Mouse (Mus musculus): ENCODE results near the gene Numa1. TPM values are rescaled to one million over a fixed set of nuclear protein-coding genes. Genes with fewer than 3 reads are reported as not detected.
"Not testable (repeated sequence)": the region's sequence is repeated elsewhere in the genome, so short reads cannot be mapped to it uniquely, and the experiment has no call there.

Numa1 gene
- polyA plus RNA-seq, 1 experiment, result 160 TPM

DNA sequence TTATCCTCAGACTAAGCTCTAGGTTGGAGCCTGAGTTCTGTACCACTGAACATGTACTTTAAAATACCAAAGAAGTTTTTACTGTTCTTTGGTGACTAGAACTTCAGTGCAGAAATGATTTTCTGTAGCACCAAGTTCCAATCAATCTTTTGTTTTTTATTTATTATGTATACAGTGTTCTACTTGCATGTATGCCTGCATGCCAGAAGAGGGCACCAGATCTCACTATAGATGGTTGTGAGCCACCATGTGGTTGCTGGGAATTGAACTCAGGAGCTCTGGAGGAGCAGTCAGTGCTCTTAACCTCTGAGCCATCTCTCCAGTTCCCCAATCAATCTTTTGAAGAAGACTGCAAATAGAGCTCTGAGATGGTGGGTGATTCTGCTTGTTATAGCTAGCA, 8.0 kb upstream of the Numa1 start:
- not testable (repeated sequence) for H3K9me3 ChIP-seq (replicated peaks; ENCODE audit: control insufficient read depth, insufficient read depth, low read length, poor library complexity, severe bottlenecking); H3K4me3 ChIP-seq (ENCODE audit: low read depth, low read length); H3K36me3 ChIP-seq (ENCODE audit: control insufficient read depth, insufficient read depth, low read length, poor library complexity, severe bottlenecking); H3K27me3 ChIP-seq (ENCODE audit: control insufficient read depth, insufficient read depth, low read length, poor library complexity, severe bottlenecking); H3K27ac ChIP-seq (ENCODE audit: insufficient read depth, low read length); H3K9ac ChIP-seq (ENCODE audit: low read depth, poor library complexity, severe bottlenecking); H3K4me1 ChIP-seq (ENCODE audit: control insufficient read depth, insufficient read depth, low read length)
- peak; percentile 7 for TF ChIP-seq CTCF (IDR thresholded peaks at IDR 0.05; ENCODE audit: low read depth, low read length)

DNA sequence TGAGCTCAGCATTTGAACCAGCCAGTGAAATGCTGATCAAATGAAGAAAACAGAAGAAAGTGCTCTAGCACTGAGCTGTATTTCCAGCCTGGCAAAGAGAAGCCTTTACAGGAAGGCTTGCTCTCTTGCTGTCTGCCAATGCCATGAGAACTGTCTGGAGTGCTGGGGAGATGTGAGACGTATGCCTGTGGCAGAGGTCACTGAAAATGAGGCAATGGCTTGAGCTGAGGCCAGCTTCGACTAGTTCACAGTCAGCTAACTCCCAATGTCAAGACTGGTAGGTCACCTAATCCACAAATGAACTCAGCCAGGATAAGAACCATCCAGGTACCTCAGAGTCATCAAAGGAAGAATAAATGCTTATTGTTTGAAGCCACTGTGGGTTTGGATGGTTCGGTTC, 5.8 kb upstream of the Numa1 start:
- Histone ChIP-seq H3K27ac (ENCODE audit: insufficient read depth, low read length) (0 out of 2 replicates have a peak overlapping the region, but pooled peaks have one; percentile 32), H3K4me3 (ENCODE audit: low read depth, low read length) (no peak overlapping the region), H3K27me3 (ENCODE audit: control insufficient read depth, insufficient read depth, low read length, poor library complexity, severe bottlenecking) (no peaks in the 10 kb centered on the region), H3K9me3 (replicated peaks; ENCODE audit: control insufficient read depth, insufficient read depth, low read length, poor library complexity, severe bottlenecking) (no peaks in the 10 kb centered on the region), H3K36me3 (ENCODE audit: control insufficient read depth, insufficient read depth, low read length, poor library complexity, severe bottlenecking) (no peaks in the 10 kb centered on the region), H3K9ac (ENCODE audit: low read depth, poor library complexity, severe bottlenecking) (no peak overlapping the region), H3K4me1 (ENCODE audit: control insufficient read depth, insufficient read depth, low read length) (no peaks in the 10 kb centered on the region)
- TF ChIP-seq POLR2A (IDR thresholded peaks at IDR 0.05; ENCODE audit: insufficient read depth, low read length) (no peak), CTCF (IDR thresholded peaks at IDR 0.05; ENCODE audit: low read depth, low read length) (no peak), EP300 (IDR thresholded peaks at IDR 0.05; ENCODE audit: insufficient read depth, low read depth, low read length) (no peak)

DNA sequence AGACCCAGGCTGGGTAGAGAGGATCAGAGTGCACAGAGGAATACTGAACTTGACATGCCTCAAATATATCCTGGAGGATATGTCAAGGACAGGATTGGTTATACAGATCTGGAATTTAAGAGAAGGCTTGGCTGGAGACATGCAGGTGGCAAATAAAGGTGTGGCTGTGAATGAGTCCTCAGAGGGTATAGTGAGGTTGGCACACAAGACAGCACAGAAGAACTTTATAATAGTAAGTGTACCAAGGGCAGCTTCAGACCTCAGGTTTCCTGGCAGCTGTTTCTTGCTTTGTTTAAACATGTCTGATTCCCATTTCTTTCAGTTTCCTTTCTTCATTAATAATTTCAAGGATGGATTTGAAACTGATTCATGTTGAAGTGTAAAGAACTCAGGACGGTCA, 1.4 kb upstream of the Numa1 start:
- Histone ChIP-seq H3K27ac (ENCODE audit: insufficient read depth, low read length) (no peak overlapping the region), H3K9ac (ENCODE audit: low read depth, poor library complexity, severe bottlenecking) (peak overlapping the region; percentile 87; the same call in 1 of the 2 replicates), H3K27me3 (ENCODE audit: control insufficient read depth, insufficient read depth, low read length, poor library complexity, severe bottlenecking) (no peaks in the 10 kb centered on the region), H3K36me3 (ENCODE audit: control insufficient read depth, insufficient read depth, low read length, poor library complexity, severe bottlenecking) (0 out of 2 replicates have a peak, but pooled peaks cover 3% of the 10 kb centered on the region), H3K4me3 (ENCODE audit: low read depth, low read length) (no peak overlapping the region), H3K9me3 (replicated peaks; ENCODE audit: control insufficient read depth, insufficient read depth, low read length, poor library complexity, severe bottlenecking) (no peaks in the 10 kb centered on the region), H3K4me1 (ENCODE audit: control insufficient read depth, insufficient read depth, low read length) (no peaks in the 10 kb centered on the region)
- TF ChIP-seq EP300 (IDR thresholded peaks at IDR 0.05; ENCODE audit: insufficient read depth, low read depth, low read length) (no peak), CTCF (IDR thresholded peaks at IDR 0.05; ENCODE audit: low read depth, low read length) (no peak), POLR2A (IDR thresholded peaks at IDR 0.05; ENCODE audit: insufficient read depth, low read length) (no peak)

DNA sequence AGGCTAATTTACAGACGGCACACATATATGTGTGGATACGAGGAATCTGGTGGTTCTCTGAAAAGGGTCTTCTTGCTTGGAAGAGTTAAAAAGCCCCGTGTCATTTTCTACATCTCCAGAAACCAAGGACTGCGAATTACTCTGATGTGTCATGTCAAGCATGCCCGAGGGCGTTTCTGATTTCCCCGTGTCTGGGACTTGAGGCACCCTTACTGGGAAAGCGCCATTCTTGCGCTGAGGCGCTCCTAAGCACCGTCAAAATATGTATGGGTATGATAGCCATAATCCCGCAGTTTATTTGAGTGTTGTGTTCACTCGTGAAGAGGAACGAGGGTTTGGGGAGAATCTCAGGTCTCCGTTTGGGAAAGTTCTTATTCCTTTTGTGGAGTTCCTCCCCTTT, 611 bp upstream of the Numa1 start:
- H3K27ac ChIP-seq (ENCODE audit: insufficient read depth, low read length), result peak overlapping the region; percentile 67
- H3K27me3 ChIP-seq (ENCODE audit: control insufficient read depth, insufficient read depth, low read length, poor library complexity, severe bottlenecking), result no peaks in the 10 kb centered on the region
- no peaks in the 10 kb centered on the region for H3K9me3 ChIP-seq (replicated peaks; ENCODE audit: control insufficient read depth, insufficient read depth, low read length, poor library complexity, severe bottlenecking)
- H3K36me3 ChIP-seq (ENCODE audit: control insufficient read depth, insufficient read depth, low read length, poor library complexity, severe bottlenecking), result 0 out of 2 replicates have a peak, but pooled peaks cover 3% of the 10 kb centered on the region
- H3K4me1 ChIP-seq (ENCODE audit: control insufficient read depth, insufficient read depth, low read length), result no peaks in the 10 kb centered on the region
- TF ChIP-seq CTCF (IDR thresholded peaks at IDR 0.05; ENCODE audit: low read depth, low read length), result no peak
- TF ChIP-seq POLR2A (IDR thresholded peaks at IDR 0.05; ENCODE audit: insufficient read depth, low read length), result no peak
- no peak for TF ChIP-seq EP300 (IDR thresholded peaks at IDR 0.05; ENCODE audit: insufficient read depth, low read depth, low read length)
- H3K4me3 ChIP-seq (ENCODE audit: low read depth, low read length), result peak overlapping the region; percentile 94
- H3K9ac ChIP-seq (ENCODE audit: low read depth, poor library complexity, severe bottlenecking), result peak overlapping the region; percentile 87

DNA sequence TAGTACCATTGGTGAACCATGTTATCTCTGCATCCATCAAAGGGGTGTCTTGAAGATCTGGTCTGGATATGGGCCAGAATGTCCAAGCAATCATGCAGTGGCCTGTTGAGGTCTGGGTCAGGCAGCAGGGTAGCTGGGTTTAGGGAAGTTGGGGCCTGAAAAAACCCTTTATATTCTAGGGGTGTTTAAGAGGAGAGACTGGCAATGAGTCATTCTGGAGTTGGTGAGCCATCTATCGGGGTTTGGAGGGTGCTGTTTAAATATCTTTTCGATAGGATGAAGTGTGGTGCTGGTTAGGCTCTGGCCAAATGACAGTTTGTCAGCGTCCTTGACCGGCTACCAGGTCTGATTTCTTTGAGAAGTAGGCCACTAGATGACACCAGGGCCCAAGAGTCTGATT, 2.0 kb downstream of the Numa1 start:
- no peak for TF ChIP-seq CTCF (IDR thresholded peaks at IDR 0.05; ENCODE audit: low read depth, low read length)
- no peak for TF ChIP-seq POLR2A (IDR thresholded peaks at IDR 0.05; ENCODE audit: insufficient read depth, low read length)
- no peak for TF ChIP-seq EP300 (IDR thresholded peaks at IDR 0.05; ENCODE audit: insufficient read depth, low read depth, low read length)
- 0 out of 2 replicates have a peak, but pooled peaks cover 6% of the 10 kb centered on the region for H3K36me3 ChIP-seq (ENCODE audit: control insufficient read depth, insufficient read depth, low read length, poor library complexity, severe bottlenecking)
- no peaks in the 10 kb centered on the region for H3K4me1 ChIP-seq (ENCODE audit: control insufficient read depth, insufficient read depth, low read length)
- 0 out of 2 replicates have a peak overlapping the region, but pooled peaks have one; percentile 76 for H3K9ac ChIP-seq (ENCODE audit: low read depth, poor library complexity, severe bottlenecking)
- H3K27ac ChIP-seq (ENCODE audit: insufficient read depth, low read length), result no peak overlapping the region
- H3K4me3 ChIP-seq (ENCODE audit: low read depth, low read length), result no peak overlapping the region
- H3K9me3 ChIP-seq (replicated peaks; ENCODE audit: control insufficient read depth, insufficient read depth, low read length, poor library complexity, severe bottlenecking), result no peaks in the 10 kb centered on the region
- H3K27me3 ChIP-seq (ENCODE audit: control insufficient read depth, insufficient read depth, low read length, poor library complexity, severe bottlenecking), result no peaks in the 10 kb centered on the region

DNA sequence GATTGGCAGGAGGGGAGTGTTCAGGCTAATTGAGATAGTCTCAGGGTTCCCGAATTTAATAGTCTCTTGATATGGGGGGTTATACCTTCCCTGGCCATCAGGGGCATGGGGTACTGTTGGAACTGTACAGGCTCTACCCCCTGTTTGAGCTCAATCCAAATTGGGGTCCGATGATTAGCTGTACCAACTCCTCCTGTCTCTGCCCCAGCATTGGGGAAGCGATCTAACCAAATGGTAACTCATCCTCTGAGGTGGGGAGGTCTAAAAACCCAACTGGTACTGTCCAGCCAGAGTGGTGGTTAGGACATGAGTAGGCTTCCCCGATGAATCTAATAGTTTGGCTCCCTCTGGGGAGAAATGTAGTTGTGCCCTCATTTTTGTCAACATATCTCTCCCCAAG, 3.1 kb downstream of the Numa1 start:
- Histone ChIP-seq H3K4me3 (ENCODE audit: low read depth, low read length) (no peak overlapping the region), H3K9ac (ENCODE audit: low read depth, poor library complexity, severe bottlenecking) (no peak overlapping the region), H3K9me3 (replicated peaks; ENCODE audit: control insufficient read depth, insufficient read depth, low read length, poor library complexity, severe bottlenecking) (no peaks in the 10 kb centered on the region), H3K27me3 (ENCODE audit: control insufficient read depth, insufficient read depth, low read length, poor library complexity, severe bottlenecking) (no peaks in the 10 kb centered on the region), H3K4me1 (ENCODE audit: control insufficient read depth, insufficient read depth, low read length) (no peaks in the 10 kb centered on the region), H3K27ac (ENCODE audit: insufficient read depth, low read length) (no peak overlapping the region), H3K36me3 (ENCODE audit: control insufficient read depth, insufficient read depth, low read length, poor library complexity, severe bottlenecking) (0 out of 2 replicates have a peak, but pooled peaks cover 6% of the 10 kb centered on the region)
- no peak for TF ChIP-seq EP300 (IDR thresholded peaks at IDR 0.05; ENCODE audit: insufficient read depth, low read depth, low read length)
- TF ChIP-seq POLR2A (IDR thresholded peaks at IDR 0.05; ENCODE audit: insufficient read depth, low read length), result no peak
- no peak for TF ChIP-seq CTCF (IDR thresholded peaks at IDR 0.05; ENCODE audit: low read depth, low read length)
